Mouse (Mus musculus): ENCODE data around the gene H2-D1. TPM values are rescaled to one million over a fixed set of nuclear protein-coding genes. Genes with fewer than 3 reads are reported as not detected.

Gene H2-D1
- polyA plus RNA-seq, 1 experiment from 2014 or later: 108 TPM

DNA sequence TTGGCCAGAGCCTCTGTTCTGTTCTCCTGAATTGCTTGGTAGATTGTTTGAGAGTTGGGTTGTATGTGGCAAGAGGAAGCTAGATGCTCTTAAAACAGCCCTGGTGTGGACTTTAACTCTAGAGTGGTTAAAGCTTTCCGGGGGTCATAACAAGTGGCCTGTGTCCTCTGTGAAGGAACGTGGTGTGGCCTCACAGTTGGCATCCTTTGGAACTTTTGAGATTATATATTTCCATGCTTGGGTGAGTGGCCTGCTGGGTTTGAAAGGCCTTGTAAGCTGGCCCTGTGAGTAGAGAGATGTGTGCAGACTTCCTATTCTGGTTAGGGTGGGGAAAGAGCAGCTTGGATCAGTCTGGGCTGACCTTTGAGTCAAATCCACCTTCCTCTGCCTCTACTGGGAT is 17.5 kb upstream of the H2-D1 start:
- Histone ChIP-seq H3K4me3 (ENCODE audit: low read depth, low read length) (peak overlapping the region; percentile 86; the same call in 1 of the 2 replicates), H3K4me2 (ENCODE audit: low read length) (peak overlapping the region; percentile 87), H3K4me1 (replicated peaks; ENCODE audit: control insufficient read depth, insufficient read depth, low read length) (peaks cover 41% of the 10 kb centered on the region), H3K27ac (ENCODE audit: low read depth) (no peak overlapping the region), H3K9ac (ENCODE audit: low read length) (peak overlapping the region; percentile 99; the same call in 1 of the 2 replicates), H3K9me3 (ENCODE audit: control insufficient read depth, low read length) (no peaks in the 10 kb centered on the region), H3K36me3 (ENCODE audit: control insufficient read depth, insufficient read depth, low read length) (peaks cover 68% of the 10 kb centered on the region), H3K27me3 (replicated peaks; ENCODE audit: control insufficient read depth, insufficient read depth, low read length) (no peaks in the 10 kb centered on the region)
- WGBS: 78% methylated on average over 2 of the region's 2 CpGs
- no peak for ATAC-seq (replicated peaks; ENCODE audit: low FRiP score, low TSS enrichment, low read depth)
- no peak for DNase-seq (ENCODE audit: low spot score)

DNA sequence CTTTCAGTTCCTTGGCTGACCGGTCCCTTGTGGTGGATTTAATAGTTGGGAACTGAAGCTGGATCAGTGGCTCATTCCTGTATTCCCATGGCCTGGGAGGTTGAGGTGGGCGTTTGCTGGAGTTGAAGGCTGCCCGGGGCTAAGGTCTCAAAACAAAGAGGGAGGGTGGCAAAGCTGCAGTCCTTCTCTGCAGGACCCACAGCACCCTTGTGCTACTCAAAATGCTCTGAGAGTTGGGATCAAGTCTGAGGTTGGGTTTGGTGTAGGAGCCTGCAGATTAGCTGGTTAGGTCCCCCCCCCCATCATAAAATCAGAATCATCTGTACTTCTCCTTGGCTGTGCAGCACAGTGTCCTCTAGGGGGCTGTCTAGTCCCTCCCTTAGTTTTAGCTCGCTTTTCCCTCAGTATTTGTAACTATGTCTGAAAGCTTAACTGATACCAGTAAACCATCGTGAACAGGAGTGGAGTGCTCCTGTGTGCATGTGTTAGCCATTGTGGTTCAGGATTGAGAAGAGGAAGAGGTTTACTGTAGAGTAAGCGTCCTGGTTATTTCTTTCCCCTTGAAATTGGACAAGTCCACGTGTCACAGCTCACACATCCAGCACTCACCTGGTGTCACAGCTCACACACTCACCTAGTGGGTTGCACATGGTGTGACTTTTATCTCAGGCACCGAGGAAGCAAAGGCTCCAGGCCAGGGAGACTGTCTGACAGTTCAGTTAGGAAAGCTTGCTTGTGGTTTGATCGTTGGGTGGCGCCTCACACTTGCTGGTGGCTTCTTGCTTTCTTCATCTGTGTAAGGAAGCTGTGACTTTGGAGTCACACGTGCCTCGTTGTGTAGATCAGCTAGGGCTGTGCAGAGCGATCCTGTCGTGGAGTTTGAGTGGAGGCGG is 16.6 kb upstream of the H2-D1 start:
- no peak for ATAC-seq (replicated peaks; ENCODE audit: low FRiP score, low TSS enrichment, low read depth)
- no peak overlapping the region for H3K4me2 ChIP-seq (ENCODE audit: low read length)
- peaks cover 32% of the 10 kb centered on the region for H3K4me1 ChIP-seq (replicated peaks; ENCODE audit: control insufficient read depth, insufficient read depth, low read length)
- H3K27ac ChIP-seq (ENCODE audit: low read depth): no peak overlapping the region
- no peaks in the 10 kb centered on the region for H3K27me3 ChIP-seq (replicated peaks; ENCODE audit: control insufficient read depth, insufficient read depth, low read length)
- 81% methylated on average over 15 of the region's 15 CpGs for WGBS
- no peak overlapping the region for H3K9ac ChIP-seq (ENCODE audit: low read length)
- H3K9me3 ChIP-seq (ENCODE audit: control insufficient read depth, low read length): no peaks in the 10 kb centered on the region
- H3K4me3 ChIP-seq (ENCODE audit: low read depth, low read length): no peak overlapping the region
- no peak for DNase-seq (ENCODE audit: low spot score)
- H3K36me3 ChIP-seq (ENCODE audit: control insufficient read depth, insufficient read depth, low read length): peaks cover 78% of the 10 kb centered on the region

GRCm38 (mm10) chr17:35247144-35247543 is 15.4 kb upstream of the H2-D1 start:
- 85% methylated on average over 7 of the region's 7 CpGs for WGBS
- ATAC-seq (replicated peaks; ENCODE audit: low FRiP score, low TSS enrichment, low read depth): no peak
- Histone ChIP-seq H3K4me1 (replicated peaks; ENCODE audit: control insufficient read depth, insufficient read depth, low read length) (peaks cover 31% of the 10 kb centered on the region), H3K4me2 (ENCODE audit: low read length) (no peak overlapping the region), H3K4me3 (ENCODE audit: low read depth, low read length) (no peak overlapping the region), H3K27ac (ENCODE audit: low read depth) (no peak overlapping the region), H3K9ac (ENCODE audit: low read length) (no peak overlapping the region), H3K9me3 (ENCODE audit: control insufficient read depth, low read length) (no peaks in the 10 kb centered on the region), H3K36me3 (ENCODE audit: control insufficient read depth, insufficient read depth, low read length) (peaks cover 88% of the 10 kb centered on the region), H3K27me3 (replicated peaks; ENCODE audit: control insufficient read depth, insufficient read depth, low read length) (no peaks in the 10 kb centered on the region)
- no peak for DNase-seq (ENCODE audit: low spot score)

DNA sequence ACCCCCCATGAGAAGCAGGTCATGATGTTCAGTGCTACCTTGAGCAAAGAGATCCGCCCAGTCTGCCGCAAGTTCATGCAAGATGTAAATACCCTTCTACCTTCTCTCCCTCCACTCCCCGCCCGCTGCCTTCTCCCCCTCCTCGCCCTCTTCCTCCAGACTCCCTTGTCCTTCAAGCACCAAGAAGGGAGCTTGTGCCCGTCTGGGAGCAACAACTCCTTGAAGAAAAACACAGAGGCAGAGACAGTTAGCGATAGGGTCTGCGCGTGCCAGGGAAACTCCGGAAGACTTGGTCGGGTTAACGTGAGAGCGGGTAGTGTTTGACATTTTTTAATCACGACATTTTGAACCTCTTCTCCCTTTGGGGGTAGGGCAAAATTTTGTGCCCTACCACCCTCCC is 13.5 kb upstream of the H2-D1 start:
- Histone ChIP-seq H3K9me3 (ENCODE audit: control insufficient read depth, low read length) (no peaks in the 10 kb centered on the region), H3K4me1 (replicated peaks; ENCODE audit: control insufficient read depth, insufficient read depth, low read length) (peaks cover 22% of the 10 kb centered on the region), H3K4me3 (ENCODE audit: low read depth, low read length) (no peak overlapping the region), H3K4me2 (ENCODE audit: low read length) (no peak overlapping the region), H3K27me3 (replicated peaks; ENCODE audit: control insufficient read depth, insufficient read depth, low read length) (no peaks in the 10 kb centered on the region), H3K27ac (ENCODE audit: low read depth) (no peak overlapping the region), H3K36me3 (ENCODE audit: control insufficient read depth, insufficient read depth, low read length) (peaks cover 98% of the 10 kb centered on the region), H3K9ac (ENCODE audit: low read length) (no peak overlapping the region)
- no peak for ATAC-seq (replicated peaks; ENCODE audit: low FRiP score, low TSS enrichment, low read depth)
- WGBS: 87% methylated on average over 14 of the region's 14 CpGs
- no peak for DNase-seq (ENCODE audit: low spot score)

GRCm38 (mm10) chr17:35249451-35250197 is 12.9 kb upstream of the H2-D1 start:
- H3K9me3 ChIP-seq (ENCODE audit: control insufficient read depth, low read length): no peaks in the 10 kb centered on the region
- no peak overlapping the region for H3K4me2 ChIP-seq (ENCODE audit: low read length)
- no peak for ATAC-seq (replicated peaks; ENCODE audit: low FRiP score, low TSS enrichment, low read depth)
- H3K4me1 ChIP-seq (replicated peaks; ENCODE audit: control insufficient read depth, insufficient read depth, low read length): peaks cover 16% of the 10 kb centered on the region
- WGBS: 88% methylated on average over 19 of the region's 19 CpGs
- DNase-seq (ENCODE audit: low spot score): no peak
- no peaks in the 10 kb centered on the region for H3K27me3 ChIP-seq (replicated peaks; ENCODE audit: control insufficient read depth, insufficient read depth, low read length)
- no peak overlapping the region for H3K4me3 ChIP-seq (ENCODE audit: low read depth, low read length)
- H3K36me3 ChIP-seq (ENCODE audit: control insufficient read depth, insufficient read depth, low read length): peaks cover 95% of the 10 kb centered on the region
- H3K9ac ChIP-seq (ENCODE audit: low read length): no peak overlapping the region
- H3K27ac ChIP-seq (ENCODE audit: low read depth): no peak overlapping the region

- WGBS: 93% methylated on average over 3 of the region's 3 CpGs
- Histone ChIP-seq H3K4me3 (ENCODE audit: low read depth, low read length) (no peak overlapping the region), H3K27me3 (replicated peaks; ENCODE audit: control insufficient read depth, insufficient read depth, low read length) (no peaks in the 10 kb centered on the region), H3K27ac (ENCODE audit: low read depth) (no peak overlapping the region), H3K9ac (ENCODE audit: low read length) (no peak overlapping the region), H3K4me1 (replicated peaks; ENCODE audit: control insufficient read depth, insufficient read depth, low read length) (peaks cover 7% of the 10 kb centered on the region; the same call in 1 of the 2 replicates), H3K36me3 (ENCODE audit: control insufficient read depth, insufficient read depth, low read length) (peaks cover 86% of the 10 kb centered on the region), H3K4me2 (ENCODE audit: low read length) (no peak overlapping the region), H3K9me3 (ENCODE audit: control insufficient read depth, low read length) (no peaks in the 10 kb centered on the region)
- ATAC-seq (replicated peaks; ENCODE audit: low FRiP score, low TSS enrichment, low read depth) (no peak), DNase-seq (ENCODE audit: low spot score) (no peak)
Observed at GRCm38 (mm10) chr17:35250348-35251120, 12.0 kb upstream of the H2-D1 start.

GRCm38 (mm10) chr17:35251162-35251719 is 11.3 kb upstream of the H2-D1 start:
- no peaks in the 10 kb centered on the region for H3K27me3 ChIP-seq (replicated peaks; ENCODE audit: control insufficient read depth, insufficient read depth, low read length)
- no peak overlapping the region for H3K9ac ChIP-seq (ENCODE audit: low read length)
- H3K4me1 ChIP-seq (replicated peaks; ENCODE audit: control insufficient read depth, insufficient read depth, low read length): peaks cover 3% of the 10 kb centered on the region; the same call in 1 of the 2 replicates
- H3K36me3 ChIP-seq (ENCODE audit: control insufficient read depth, insufficient read depth, low read length): peaks cover 79% of the 10 kb centered on the region
- ATAC-seq (replicated peaks; ENCODE audit: low FRiP score, low TSS enrichment, low read depth): no peak
- H3K4me2 ChIP-seq (ENCODE audit: low read length): no peak overlapping the region
- H3K27ac ChIP-seq (ENCODE audit: low read depth): no peak overlapping the region
- no peak for DNase-seq (ENCODE audit: low spot score)
- WGBS: 85% methylated on average over 15 of the region's 15 CpGs
- no peak overlapping the region for H3K4me3 ChIP-seq (ENCODE audit: low read depth, low read length)
- H3K9me3 ChIP-seq (ENCODE audit: control insufficient read depth, low read length): no peaks in the 10 kb centered on the region

GRCm38 (mm10) chr17:35251981-35252380 is 10.5 kb upstream of the H2-D1 start:
- ATAC-seq (replicated peaks; ENCODE audit: low FRiP score, low TSS enrichment, low read depth) (no peak), DNase-seq (ENCODE audit: low spot score) (no peak)
- Histone ChIP-seq H3K4me2 (ENCODE audit: low read length) (no peak overlapping the region), H3K4me1 (replicated peaks; ENCODE audit: control insufficient read depth, insufficient read depth, low read length) (no peaks in the 10 kb centered on the region), H3K9ac (ENCODE audit: low read length) (no peak overlapping the region), H3K36me3 (ENCODE audit: control insufficient read depth, insufficient read depth, low read length) (peaks cover 72% of the 10 kb centered on the region), H3K4me3 (ENCODE audit: low read depth, low read length) (no peak overlapping the region), H3K9me3 (ENCODE audit: control insufficient read depth, low read length) (no peaks in the 10 kb centered on the region), H3K27ac (ENCODE audit: low read depth) (no peak overlapping the region), H3K27me3 (replicated peaks; ENCODE audit: control insufficient read depth, insufficient read depth, low read length) (no peaks in the 10 kb centered on the region)
- 79% methylated on average over 5 of the region's 5 CpGs for WGBS
